Comparison of ENCODE assay signal across 27 mouse cellular contexts in the genomic region with DNA sequence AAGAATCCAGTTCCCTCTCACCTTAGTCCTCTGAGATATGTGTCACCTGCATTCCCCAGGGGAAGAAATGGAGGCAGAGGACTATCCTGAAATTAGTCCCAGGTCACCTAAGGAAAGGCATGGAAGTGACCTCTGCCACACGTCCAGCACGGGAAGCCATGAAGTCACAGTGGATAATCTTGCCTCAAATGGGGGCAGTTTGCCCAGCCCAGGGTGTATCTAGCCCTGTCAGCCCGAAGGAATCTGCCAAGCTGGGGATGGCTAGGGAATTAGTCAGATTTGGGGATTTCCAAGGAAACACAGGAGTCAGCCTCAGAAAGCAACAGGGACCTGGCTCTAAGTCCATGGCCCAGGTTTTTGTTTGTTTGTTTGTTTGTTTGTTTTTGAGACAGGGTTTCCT. TPM values are rescaled to one million over a fixed set of nuclear protein-coding genes. Genes with fewer than 3 reads are reported as not detected.
DNase-seq lines count a peak whose midpoint lies in the region; ATAC-seq and TF ChIP-seq lines count a peak whose summit lies in the region.
"Had no signal": no experiment of that assay in that cellular context is flagged by ENCODE, and none has a peak within 500 bp of the region (broad histone marks: within the 10 kb centered on the region; RNA-seq: fewer than 3 reads in every experiment).

No protein-coding gene starts in this region.

- WGBS in liver, embryonic 12.5 days (ENCODE audit: insufficient replicate concordance), result 72% methylated on average over 3 of the region's 3 CpGs
- 74% methylated on average over 3 of the region's 3 CpGs for WGBS in liver, embryonic 11.5 days
- 79% methylated on average over 3 of the region's 3 CpGs for WGBS in forebrain, embryonic 14.5 days

- CTCF ChIA-PET in Patski (lab: Charles Lee), result interaction anchor here (1.0 to 2.2 kb wide), 3 partner anchors 13 to 120 kb away, joined by 3 to 6 read pairs (median 4); partner anchors contain the start of gene Tmem259

- peaks cover 67% of the 10 kb centered on the region for H3K4me1 ChIP-seq in liver, embryonic 12.5 days
- H3K4me1 ChIP-seq in liver, embryonic 11.5 days (replicated peaks; ENCODE audit: control insufficient read depth, insufficient read depth, low read length), result peaks cover 43% of the 10 kb centered on the region
- peaks cover 35% of the 10 kb centered on the region for H3K4me1 ChIP-seq in brown adipose tissue, adult 24 weeks (ENCODE audit: control insufficient read depth, insufficient read depth, insufficient read length, low read length)
- H3K4me1 ChIP-seq in forebrain, embryonic 14.5 days (ENCODE audit: control insufficient read depth, insufficient read depth, low read length), result peaks cover 10% of the 10 kb centered on the region

- no peak for ATAC-seq in liver, embryonic 12.5 days
- no peak for ATAC-seq in liver, embryonic 11.5 days (replicated peaks; ENCODE audit: low FRiP score)
- ATAC-seq in Patski, result peak; percentile 28
- ATAC-seq in forebrain, embryonic 14.5 days, result no peak
- ATAC-seq: forebrain, postnatal 0 days; hindbrain, postnatal 0 days; intestine, embryonic 16.5 days; midbrain, embryonic 13.5 days had no signal

- in situ Hi-C loops in Patski (cut with MboI; ENCODE audit: low pct_unique_long_range_greater_than_20kb), result no loop called here

- peaks cover 11% of the 10 kb centered on the region; the same call in 1 of the 2 replicates for H3K36me3 ChIP-seq in liver, embryonic 12.5 days
- no peaks in the 10 kb centered on the region for H3K36me3 ChIP-seq in liver, embryonic 11.5 days (ENCODE audit: control insufficient read depth, insufficient read depth, low read length)
- no peaks in the 10 kb centered on the region for H3K36me3 ChIP-seq in forebrain, embryonic 14.5 days (ENCODE audit: control insufficient read depth, insufficient read depth, low read length)
- H3K36me3 ChIP-seq: forebrain, embryonic 10.5 days; heart, embryonic 13.5 days; limb, embryonic 12.5 days; midbrain, embryonic 13.5 days; neural tube, embryonic 12.5 days had no signal

- DNase-seq in liver, embryonic 11.5 days (ENCODE audit: low spot score), result no peak
- DNase-seq in 3T3-L1 (ENCODE audit: low read depth, low spot score) (peak; percentile 96), Patski (ENCODE audit: low read depth, low spot score) (peak; percentile 59)
- DNase-seq in thymus, adult 18-20 months, result no peak
- no peak for DNase-seq in forebrain, embryonic 14.5 days (ENCODE audit: low spot score)
- DNase-seq in layer of hippocampus, postnatal 10 days (ENCODE audit: low spot score in 2 of 2), result no peak
- DNase-seq: cerebellum, adult 9-10 months; forebrain, postnatal 0 days; gastrocnemius, postnatal 14 days; heart, adult 18-20 months; heart, postnatal 14 days; kidney, adult 9 months; kidney, postnatal 25 days; lung, postnatal 10 days; thymus, adult 2 months; thymus, postnatal 4 days had no signal

- no peaks in the 10 kb centered on the region for H3K27me3 ChIP-seq in liver, embryonic 12.5 days (replicated peaks)
- no peaks in the 10 kb centered on the region for H3K27me3 ChIP-seq in liver, embryonic 11.5 days (replicated peaks; ENCODE audit: control insufficient read depth, insufficient read depth, low read length)
- H3K27me3 ChIP-seq in Patski, result no peaks in the 10 kb centered on the region
- no peaks in the 10 kb centered on the region for H3K27me3 ChIP-seq in forebrain, embryonic 14.5 days (replicated peaks; ENCODE audit: control insufficient read depth, insufficient read depth, low read length)
- H3K27me3 ChIP-seq: embryonic facial prominence, embryonic 15.5 days; heart, embryonic 13.5 days; limb, embryonic 12.5 days; midbrain, embryonic 13.5 days; neural tube, embryonic 12.5 days had no signal

- POLR2A ChIA-PET in Patski (lab: Charles Lee), result interaction anchor here (0.8 to 1.7 kb wide), 7 partner anchors 12 to 114 kb away, joined by 3 to 9 read pairs (median 3); partner anchors contain the start of gene Cirbp

- no peak overlapping the region for H3K4me2 ChIP-seq in liver, embryonic 12.5 days
- H3K4me2 ChIP-seq in liver, embryonic 11.5 days, result no peak overlapping the region
- H3K4me2 ChIP-seq in forebrain, embryonic 14.5 days (ENCODE audit: low read length), result no peak overlapping the region
- H3K4me2 ChIP-seq: embryonic facial prominence, embryonic 15.5 days; heart, embryonic 13.5 days; limb, embryonic 12.5 days; midbrain, embryonic 13.5 days; neural tube, embryonic 12.5 days had no signal

- no peak for TF ChIP-seq CTCF in Patski (IDR thresholded peaks at IDR 0.05)

- H3K27ac ChIP-seq in liver, embryonic 12.5 days, result peak overlapping the region; percentile 42; the same call in 1 of the 2 replicates
- H3K27ac ChIP-seq in liver, embryonic 11.5 days (ENCODE audit: low read depth, low read length), result no peak overlapping the region
- peak overlapping the region; percentile 78 for H3K27ac ChIP-seq in brown adipose tissue, adult 24 weeks (replicated peaks; ENCODE audit: low read depth, low read length)
- H3K27ac ChIP-seq in forebrain, embryonic 14.5 days (ENCODE audit: low read depth, low read length), result no peak overlapping the region
- H3K27ac ChIP-seq: embryonic facial prominence, embryonic 15.5 days; forebrain, embryonic 10.5 days; heart, embryonic 13.5 days; hindbrain, postnatal 0 days; layer of hippocampus, adult 2 months; limb, embryonic 12.5 days; midbrain, embryonic 13.5 days; neural tube, embryonic 12.5 days had no signal

- H3K4me3 ChIP-seq in liver, embryonic 12.5 days, result no peak overlapping the region
- H3K4me3 ChIP-seq in liver, embryonic 11.5 days (ENCODE audit: low read depth, low read length), result no peak overlapping the region
- H3K4me3 ChIP-seq in brown adipose tissue, adult 24 weeks (ENCODE audit: insufficient read depth, low read depth, low read length), result no peak overlapping the region
- no peak overlapping the region for H3K4me3 ChIP-seq in forebrain, embryonic 14.5 days (ENCODE audit: low read depth, low read length)
- H3K4me3 ChIP-seq: embryonic facial prominence, embryonic 15.5 days; forebrain, embryonic 10.5 days; heart, embryonic 13.5 days; layer of hippocampus, adult 2 months; limb, embryonic 12.5 days; midbrain, embryonic 13.5 days; neural tube, embryonic 12.5 days had no signal

- H3K9ac ChIP-seq in liver, embryonic 12.5 days, result no peak overlapping the region
- H3K9ac ChIP-seq in liver, embryonic 11.5 days (ENCODE audit: low read depth, low read length), result no peak overlapping the region
- H3K9ac ChIP-seq in forebrain, embryonic 14.5 days (ENCODE audit: low read length), result no peak overlapping the region
- H3K9ac ChIP-seq: embryonic facial prominence, embryonic 15.5 days; forebrain, postnatal 0 days; heart, embryonic 13.5 days; limb, embryonic 12.5 days; midbrain, embryonic 13.5 days; neural tube, embryonic 12.5 days had no signal

- H3K9me3 ChIP-seq in liver, embryonic 12.5 days (replicated peaks), result no peaks in the 10 kb centered on the region
- no peaks in the 10 kb centered on the region for H3K9me3 ChIP-seq in liver, embryonic 11.5 days (ENCODE audit: control insufficient read depth, low read length)
- H3K9me3 ChIP-seq in forebrain, embryonic 14.5 days (replicated peaks; ENCODE audit: control insufficient read depth, low read length), result no peaks in the 10 kb centered on the region
- H3K9me3 ChIP-seq: embryonic facial prominence, embryonic 15.5 days; forebrain, embryonic 10.5 days; heart, embryonic 13.5 days; limb, embryonic 12.5 days; midbrain, embryonic 13.5 days; neural tube, embryonic 12.5 days had no signal

RNA-seq across cellular contexts. Expression of gene Sbno2, which starts 1.2 kb away (rescaled TPM):
- 15.0 and 15.4 TPM in 2 replicates for polyA plus RNA-seq in liver, embryonic 12.5 days (2016; fragmentation: Nextera tagmentation; extraction: Ambion mirVana)
- 17.7 and 19.2 TPM in 2 replicates for polyA plus RNA-seq in liver, embryonic 11.5 days (2014; fragmentation: Nextera tagmentation; extraction: Ambion mirVana)
- 181 TPM for polyA plus RNA-seq in Patski (2021)
- polyA plus RNA-seq in brown adipose tissue, adult 24 weeks (2012; ENCODE audit: insufficient read depth, insufficient read length, missing spikeins), result 14.3 and 16.2 TPM in 2 replicates
- 8.1 and 11.1 TPM in 2 replicates for polyA plus RNA-seq in forebrain, embryonic 14.5 days (2014; fragmentation: Nextera tagmentation; extraction: Ambion mirVana)
- total RNA-seq in layer of hippocampus, postnatal 10 days (2021), result 10 to 100 TPM; 19.7 to 23.9 TPM

RNA-seq across cellular contexts. Expression of gene Stk11, which starts 11.4 kb away (rescaled TPM):
- 18.6 and 19.8 TPM in 2 replicates for polyA plus RNA-seq in liver, embryonic 12.5 days (2016; fragmentation: Nextera tagmentation; extraction: Ambion mirVana)
- polyA plus RNA-seq in liver, embryonic 11.5 days (2014; fragmentation: Nextera tagmentation; extraction: Ambion mirVana), result 25.1 and 33.5 TPM in 2 replicates
- 140 TPM for polyA plus RNA-seq in Patski (2021)
- polyA plus RNA-seq in brown adipose tissue, adult 24 weeks (2012; ENCODE audit: insufficient read depth, insufficient read length, missing spikeins), result 113 and 121 TPM in 2 replicates
- 25.5 and 27.7 TPM in 2 replicates for polyA plus RNA-seq in forebrain, embryonic 14.5 days (2014; fragmentation: Nextera tagmentation; extraction: Ambion mirVana)
- 10 to 100 TPM; 77.1 to 88.3 TPM for total RNA-seq in layer of hippocampus, postnatal 10 days (2021)

RNA-seq across cellular contexts. Expression of gene Atp5d, which starts 34.3 kb away (rescaled TPM):
- polyA plus RNA-seq in liver, embryonic 12.5 days (2016; fragmentation: Nextera tagmentation; extraction: Ambion mirVana), result 393 and 419 TPM in 2 replicates
- polyA plus RNA-seq in liver, embryonic 11.5 days (2014; fragmentation: Nextera tagmentation; extraction: Ambion mirVana), result 482 and 514 TPM in 2 replicates
- polyA plus RNA-seq in Patski (2021), result 475 TPM
- 1,146 and 1,395 TPM in 2 replicates for polyA plus RNA-seq in brown adipose tissue, adult 24 weeks (2012; ENCODE audit: insufficient read depth, insufficient read length, missing spikeins)
- 412 and 467 TPM in 2 replicates for polyA plus RNA-seq in forebrain, embryonic 14.5 days (2014; fragmentation: Nextera tagmentation; extraction: Ambion mirVana)
- 100 to 1,000 TPM; 385 to 392 TPM for total RNA-seq in layer of hippocampus, postnatal 10 days (2021)

RNA-seq across cellular contexts. Expression of gene Cbarp, which starts 36.5 kb away (rescaled TPM):
- 0.94 and 0.96 TPM in 2 replicates for polyA plus RNA-seq in liver, embryonic 12.5 days (2016; fragmentation: Nextera tagmentation; extraction: Ambion mirVana)
- polyA plus RNA-seq in liver, embryonic 11.5 days (2014; fragmentation: Nextera tagmentation; extraction: Ambion mirVana), result 2.8 and 3.1 TPM in 2 replicates
- polyA plus RNA-seq in Patski (2021), result 30.0 TPM
- 1.1 and 1.5 TPM in 2 replicates for polyA plus RNA-seq in brown adipose tissue, adult 24 weeks (2012; ENCODE audit: insufficient read depth, insufficient read length, missing spikeins)
- 41.0 and 42.4 TPM in 2 replicates for polyA plus RNA-seq in forebrain, embryonic 14.5 days (2014; fragmentation: Nextera tagmentation; extraction: Ambion mirVana)
- 100 to 1,000 TPM; 360 to 374 TPM for total RNA-seq in layer of hippocampus, postnatal 10 days (2021)

RNA-seq across cellular contexts. Expression of gene Midn, which starts 43.9 kb away (rescaled TPM):
- 5.7 and 6.3 TPM in 2 replicates for polyA plus RNA-seq in liver, embryonic 12.5 days (2016; fragmentation: Nextera tagmentation; extraction: Ambion mirVana)
- polyA plus RNA-seq in liver, embryonic 11.5 days (2014; fragmentation: Nextera tagmentation; extraction: Ambion mirVana), result 19.2 and 20.1 TPM in 2 replicates
- polyA plus RNA-seq in Patski (2021), result 116 TPM
- 25.5 and 31.6 TPM in 2 replicates for polyA plus RNA-seq in brown adipose tissue, adult 24 weeks (2012; ENCODE audit: insufficient read depth, insufficient read length, missing spikeins)
- polyA plus RNA-seq in forebrain, embryonic 14.5 days (2014; fragmentation: Nextera tagmentation; extraction: Ambion mirVana), result 67.0 and 73.6 TPM in 2 replicates
- total RNA-seq in layer of hippocampus, postnatal 10 days (2021), result 100 to 1,000 TPM; 112 to 128 TPM

Comparison
In these comparisons a context has a peak if more than half of its experiments do, and no peak if none do; other contexts are left out.
1. H3K27ac ChIP-seq: peak in liver, embryonic 12.5 days (single experiment) and brown adipose tissue, adult 24 weeks (single experiment); none in liver, embryonic 11.5 days (single experiment) and forebrain, embryonic 14.5 days (single experiment).
2. DNase-seq: peak in 3T3-L1 (single experiment) and Patski (single experiment); none in liver, embryonic 11.5 days (single experiment), thymus, adult 18-20 months (0 of 2), forebrain, embryonic 14.5 days (single experiment) and layer of hippocampus, postnatal 10 days (0 of 2).